Mouse (Mus musculus) liver, embryonic 14.5 days (tissue): ENCODE data around the gene Gm10073. TPM values are rescaled to one million over a fixed set of nuclear protein-coding genes. Genes with fewer than 3 reads are reported as not detected.

Experiments
- ATAC-seq: fragments of 200-750 bp; cut with Nextera tagmentation; 2 replicates; pipeline ENCODE4 v1.8.0; 2017; ENCODE audit warnings: moderate number of reproducible peaks, mild to moderate bottlenecking, moderate library complexity; ENCODE audit not compliant: insufficient read depth
- DNase-seq, 3 experiments: peaks; one replicate each; pipeline ENCODE4 v3.0.0-alpha.2; 2012 to 2013; ENCODE audit warnings: low read depth in 3 of 3, low spot score in 3 of 3
- H3K27ac ChIP-seq: fragments of 300-500 bp; sonication (generic); 2 replicates; pipeline ENCODE4 v1.5.1; 2014; ENCODE audit warnings: moderate library complexity, mild to moderate bottlenecking, control low read depth, inconsistent platforms
- H3K27me3 ChIP-seq: fragments of 300-500 bp; sonication (generic); 2 replicates; pipeline ENCODE4 v1.6.1; 2014; ENCODE audit warnings: mild to moderate bottlenecking, low read length, moderate library complexity; ENCODE audit not compliant: control insufficient read depth, insufficient read depth
- H3K36me3 ChIP-seq: fragments of 300-500 bp; sonication (generic); replicated peaks from 2 replicates; pipeline ENCODE4 v1.6.1; 2014; ENCODE audit warnings: low read depth; ENCODE audit not compliant: control insufficient read depth, insufficient read depth
- H3K4me1 ChIP-seq, 2 experiments: fragments of 200-500 bp in 1 of 2; fragments of 300-500 bp in 1 of 2; sonication (generic) in 1 of 2; replicated peaks; 2 replicates each; pipeline ENCODE4 v1.6.1; 2012 to 2014; ENCODE audit warnings: antibody characterized with exemption in 1 of 2, inconsistent platforms in 1 of 2, low read length in 1 of 2; ENCODE audit not compliant: control insufficient read depth in 2 of 2, insufficient read depth in 2 of 2
- H3K4me2 ChIP-seq: fragments of 300-500 bp; sonication (generic); 2 replicates; pipeline ENCODE4 v1.6.1; 2014; ENCODE audit warnings: low read depth, mild to moderate bottlenecking, control low read depth, moderate library complexity
- H3K4me3 ChIP-seq, 2 experiments: fragments of 200-500 bp in 1 of 2; fragments of 300-500 bp in 1 of 2; sonication (generic) in 1 of 2; 2 replicates each; pipeline ENCODE4 v1.5.1; 2012 to 2014; ENCODE audit warnings: low read depth in 2 of 2, low read length in 2 of 2, mild to moderate bottlenecking in 2 of 2, control low read depth in 1 of 2, inconsistent platforms in 1 of 2, moderate library complexity in 1 of 2; ENCODE audit not compliant: insufficient read depth in 1 of 2
- H3K9ac ChIP-seq: fragments of 300-500 bp; sonication (generic); replicated peaks from 2 replicates; pipeline ENCODE4 v1.6.1; 2014; ENCODE audit warnings: mild to moderate bottlenecking, control low read depth, moderate library complexity
- H3K9me3 ChIP-seq: fragments of 300-500 bp; sonication (generic); 2 replicates; pipeline ENCODE4 v1.6.1; 2016; ENCODE audit warnings: low read length, mixed read lengths; ENCODE audit not compliant: control insufficient read depth
- CTCF ChIP-seq: IDR thresholded peaks from 2 replicates; pipeline ENCODE4 v1.5.1; 2016; ENCODE audit warnings: antibody characterized with exemption, low read depth, control low read depth
- EP300 ChIP-seq: IDR thresholded peaks from 2 replicates; pipeline ENCODE4 v1.6.1; 2016; ENCODE audit warnings: antibody characterized with exemption, low read depth
- WGBS: fragments of 180-500 bp; shearing (Covaris S2); extraction: QIAGEN DNeasy Blood & Tissue Kit; methylation state at CpG from one replicate; pipeline ENCODE4 v1.1.7; 2014; ENCODE audit not compliant: insufficient replicate concordance; 5-methylcytosine and 5-hydroxymethylcytosine counted together
- polyA plus RNA-seq, 2 experiments: library from polyadenylated mRNA; depleted of rRNA in 1 of 2; stranded (reverse) in 1 of 2; unstranded in 1 of 2; fragments of >200 nt; fragmentation: Nextera tagmentation in 1 of 2; extraction: Ambion mirVana in 1 of 2; gene quantifications; 2 replicates each; pipeline versions ENCODE4 v1.2.1 to v1.2.3; 2012 to 2014

Gene Gm10073
- polyA plus RNA-seq, 2 experiments: 12.3 to 61.5 TPM

DNA sequence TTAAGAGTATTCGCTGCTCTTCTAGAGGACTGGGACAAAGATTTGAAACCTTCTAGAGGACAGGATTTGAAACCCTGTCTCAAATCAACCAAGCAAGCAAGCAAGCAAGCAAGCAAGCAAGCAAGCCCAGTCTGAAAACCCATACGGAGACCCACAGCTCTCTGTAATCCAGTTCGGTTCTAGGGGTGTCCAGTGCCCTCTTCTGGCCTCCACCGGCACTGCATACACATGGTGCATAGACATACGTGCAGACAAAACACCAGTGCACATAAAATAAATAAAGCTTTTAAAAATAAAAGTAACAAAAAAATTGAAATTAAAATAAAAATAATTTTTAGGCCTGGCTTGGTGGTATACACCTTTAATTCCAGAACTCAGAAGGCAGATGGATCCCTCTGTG is 19.2 kb downstream of the Gm10073 start:
- WGBS: 73% methylated on average over 5 of the region's 5 CpGs
- H3K36me3 ChIP-seq: no peaks in the 10 kb centered on the region
- no peaks in the 10 kb centered on the region for H3K27me3 ChIP-seq
- DNase-seq (no peak), ATAC-seq (no peak)
- peak; percentile 41; the same call in 1 of the 2 replicates for TF ChIP-seq CTCF
- no peak for TF ChIP-seq EP300
- no peak overlapping the region for H3K9ac ChIP-seq
- H3K27ac ChIP-seq: no peak overlapping the region
- no peaks in the 10 kb centered on the region for H3K9me3 ChIP-seq
- no peak overlapping the region for H3K4me2 ChIP-seq
- H3K4me1 ChIP-seq: no peaks in the 10 kb centered on the region
- no peak overlapping the region for H3K4me3 ChIP-seq

DNA sequence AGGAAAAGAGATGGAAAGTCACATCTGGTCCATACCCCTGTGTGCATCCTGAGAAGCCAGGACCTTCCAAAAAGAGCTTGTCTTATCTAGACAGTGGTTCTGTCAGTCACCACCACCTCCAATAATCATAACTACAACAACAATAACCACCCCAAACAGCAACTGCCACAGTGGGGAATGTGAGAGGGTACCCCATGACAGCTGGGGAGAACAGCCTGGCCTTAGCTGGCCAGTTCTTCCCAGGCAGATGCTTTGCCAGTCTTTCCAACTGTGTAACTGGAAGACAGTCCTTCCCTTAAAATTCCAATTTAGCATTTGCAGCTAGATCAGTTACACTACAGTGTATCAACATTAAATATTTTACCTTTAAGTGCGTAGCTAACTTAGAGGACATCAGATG is 22.4 kb downstream of the Gm10073 start:
- Histone ChIP-seq H3K27ac (no peak overlapping the region), H3K36me3 (no peaks in the 10 kb centered on the region), H3K4me3 (no peak overlapping the region), H3K9me3 (no peaks in the 10 kb centered on the region), H3K4me1 (no peaks in the 10 kb centered on the region), H3K27me3 (no peaks in the 10 kb centered on the region), H3K4me2 (no peak overlapping the region), H3K9ac (no peak overlapping the region)
- DNase-seq: no peak
- 78% methylated on average over 1 of the region's 1 CpGs for WGBS
- ATAC-seq: no peak
- no peak for TF ChIP-seq EP300
- TF ChIP-seq CTCF: no peak

DNA sequence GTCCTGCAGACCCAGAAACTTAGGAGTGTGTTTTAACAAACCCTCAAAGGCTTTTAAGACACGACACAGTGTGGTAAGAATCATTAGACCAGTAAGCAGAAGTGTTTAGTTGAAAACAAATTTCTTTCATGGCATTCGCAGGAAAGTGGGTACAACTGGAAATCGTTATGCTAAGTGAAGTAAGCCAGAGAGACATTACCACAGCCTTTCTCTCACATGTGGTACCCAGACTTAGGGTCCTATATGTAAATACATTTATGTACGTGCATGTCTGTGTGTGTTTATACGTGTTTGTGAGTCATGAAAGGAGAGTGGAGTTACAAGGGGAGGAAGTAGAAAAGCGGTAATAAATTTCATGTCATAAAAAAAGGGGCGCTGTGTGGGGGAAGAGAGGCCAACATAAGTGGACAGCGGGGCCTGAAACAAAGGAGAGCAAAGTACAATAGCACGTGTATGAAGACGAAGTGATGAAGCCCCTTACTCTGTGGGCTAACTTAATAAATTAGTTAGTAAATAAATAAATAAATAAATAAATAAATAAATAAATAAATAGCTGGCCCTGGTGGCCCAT is 24.8 kb downstream of the Gm10073 start:
- DNase-seq: no peak
- no peak overlapping the region for H3K9ac ChIP-seq
- H3K4me2 ChIP-seq: no peak overlapping the region
- H3K4me3 ChIP-seq: no peak overlapping the region
- H3K4me1 ChIP-seq: no peaks in the 10 kb centered on the region
- H3K27me3 ChIP-seq: no peaks in the 10 kb centered on the region
- ATAC-seq: no peak
- H3K27ac ChIP-seq: no peak overlapping the region
- H3K36me3 ChIP-seq: no peaks in the 10 kb centered on the region
- WGBS: 64% methylated on average over 10 of the region's 10 CpGs
- TF ChIP-seq CTCF (no peak), EP300 (no peak)
- no peaks in the 10 kb centered on the region for H3K9me3 ChIP-seq

DNA sequence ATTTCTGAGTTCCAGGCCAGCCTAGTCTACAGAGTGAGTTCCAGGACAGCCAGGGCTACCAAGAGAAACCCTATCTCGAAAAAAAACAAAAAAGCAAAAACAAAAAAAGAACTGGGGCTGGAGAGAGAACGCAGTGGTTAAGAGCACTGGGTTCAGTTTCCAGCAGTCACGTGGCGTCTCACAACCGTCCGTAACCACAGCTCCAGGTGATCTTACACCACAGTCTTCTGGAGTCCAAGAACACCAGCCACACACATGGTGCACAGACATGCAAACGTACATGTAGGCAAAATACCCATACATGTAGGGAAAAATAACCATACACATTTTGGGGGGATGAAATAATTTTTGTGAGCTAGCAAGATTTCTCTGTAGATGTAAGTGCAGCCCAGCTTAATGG is 26.5 kb downstream of the Gm10073 start:
- Histone ChIP-seq H3K9me3 (no peaks in the 10 kb centered on the region), H3K4me2 (no peak overlapping the region), H3K4me1 (no peaks in the 10 kb centered on the region), H3K9ac (no peak overlapping the region), H3K27me3 (no peaks in the 10 kb centered on the region), H3K4me3 (no peak overlapping the region), H3K27ac (no peak overlapping the region), H3K36me3 (no peaks in the 10 kb centered on the region)
- DNase-seq: no peak
- 47% methylated on average over 7 of the region's 7 CpGs for WGBS
- TF ChIP-seq EP300 (no peak), CTCF (no peak)
- no peak for ATAC-seq

DNA sequence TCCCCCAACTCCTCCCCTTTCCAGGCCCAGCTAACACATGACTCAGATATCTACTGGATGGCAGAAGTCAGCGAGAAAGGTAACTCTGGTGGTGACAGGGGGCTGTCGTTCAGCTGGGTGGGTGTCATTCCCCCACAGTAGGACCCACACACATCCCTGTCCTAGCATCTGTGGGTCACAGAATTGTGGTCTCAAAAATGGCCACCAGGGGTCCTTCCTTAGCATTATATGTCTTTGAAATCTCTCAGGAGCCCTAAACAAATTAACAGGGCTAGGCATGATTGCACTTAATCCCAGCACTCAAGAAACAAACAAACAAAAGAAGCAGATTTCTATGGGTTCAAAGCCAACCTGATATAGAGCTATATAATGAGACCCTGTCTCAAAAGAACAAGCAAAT is 28.1 kb downstream of the Gm10073 start:
- H3K27ac ChIP-seq: no peak overlapping the region

More for the DNA sequence above, 28.1 kb downstream of the Gm10073 start:
- H3K9me3 ChIP-seq: no peaks in the 10 kb centered on the region
- TF ChIP-seq CTCF: peak; percentile 23; the same call in 1 of the 2 replicates
- no peak for TF ChIP-seq EP300
- H3K4me3 ChIP-seq: no peak overlapping the region
- 36% methylated on average over 2 of the region's 2 CpGs for WGBS
- no peak overlapping the region for H3K9ac ChIP-seq
- H3K4me1 ChIP-seq: no peaks in the 10 kb centered on the region
- no peak overlapping the region for H3K4me2 ChIP-seq
- H3K36me3 ChIP-seq: no peaks in the 10 kb centered on the region
- ATAC-seq: no peak
- no peaks in the 10 kb centered on the region for H3K27me3 ChIP-seq
- no peak for DNase-seq
